Mouse (Mus musculus) stomach, embryonic 14.5 days (tissue): Measurements from ENCODE around the gene Kcnq5. TPM values are rescaled to one million over a fixed set of nuclear protein-coding genes. Genes with fewer than 3 reads are reported as not detected.

Experiments
- ATAC-seq: fragments of 200-750 bp; cut with Nextera tagmentation; 2 replicates; pipeline ENCODE4 v1.8.0; 2017; ENCODE audit warnings: low read depth, moderate TSS enrichment; ENCODE audit not compliant: insufficient number of reproducible peaks, insufficient read depth, low FRiP score
- H3K27ac ChIP-seq: fragments of 300-500 bp; sonication (generic); 2 replicates; pipeline ENCODE4 v1.5.1; 2014; ENCODE audit warnings: mild to moderate bottlenecking, low read length, moderate library complexity, mixed read lengths
- H3K27me3 ChIP-seq: fragments of 300-500 bp; sonication (generic); 2 replicates; pipeline ENCODE4 v1.6.1; 2014; ENCODE audit warnings: low read length, control low read depth, mixed read lengths; ENCODE audit not compliant: control insufficient read depth, insufficient read depth
- H3K36me3 ChIP-seq: fragments of 300-500 bp; sonication (generic); 2 replicates; pipeline ENCODE4 v1.6.1; 2014; ENCODE audit warnings: mild to moderate bottlenecking, control low read depth, low read length, moderate library complexity, mixed read lengths; ENCODE audit not compliant: control insufficient read depth, insufficient read depth
- H3K4me1 ChIP-seq: fragments of 300-500 bp; sonication (generic); 2 replicates; pipeline ENCODE4 v1.6.1; 2014; ENCODE audit warnings: low read length, control low read depth, mixed read lengths; ENCODE audit not compliant: control insufficient read depth, insufficient read depth
- H3K4me2 ChIP-seq: fragments of 300-500 bp; sonication (generic); replicated peaks from 2 replicates; pipeline ENCODE4 v1.6.1; 2014; ENCODE audit warnings: low read depth, low read length, control low read depth
- H3K4me3 ChIP-seq: fragments of 300-500 bp; sonication (generic); 2 replicates; pipeline ENCODE4 v1.5.1; 2014; ENCODE audit warnings: low read depth, low read length, control low read depth
- H3K9ac ChIP-seq: fragments of 300-500 bp; sonication (generic); replicated peaks from 2 replicates; pipeline ENCODE4 v1.6.1; 2014; ENCODE audit warnings: low read depth, mild to moderate bottlenecking, control low read depth, low read length, moderate library complexity, mixed read lengths
- H3K9me3 ChIP-seq: fragments of 300-500 bp; sonication (generic); 2 replicates; pipeline ENCODE4 v1.6.1; 2016; ENCODE audit warnings: low read depth, low read length, control low read depth; ENCODE audit not compliant: control insufficient read depth
- WGBS: fragments of 180-500 bp; shearing (Covaris S2); extraction: QIAGEN DNeasy Blood & Tissue Kit; methylation state at CpG from one replicate; pipeline ENCODE4 v1.1.7; 2014; 5-methylcytosine and 5-hydroxymethylcytosine counted together
- polyA plus RNA-seq: library from polyadenylated mRNA; unstranded; fragments of >200 nt; fragmentation: Nextera tagmentation; extraction: Ambion mirVana; gene quantifications from 2 replicates; pipeline ENCODE4 v1.2.1, GENCODE M21; 2014

Gene Kcnq5
- polyA plus RNA-seq, 1 experiment from 2014 or later: 3.0 TPM

DNA sequence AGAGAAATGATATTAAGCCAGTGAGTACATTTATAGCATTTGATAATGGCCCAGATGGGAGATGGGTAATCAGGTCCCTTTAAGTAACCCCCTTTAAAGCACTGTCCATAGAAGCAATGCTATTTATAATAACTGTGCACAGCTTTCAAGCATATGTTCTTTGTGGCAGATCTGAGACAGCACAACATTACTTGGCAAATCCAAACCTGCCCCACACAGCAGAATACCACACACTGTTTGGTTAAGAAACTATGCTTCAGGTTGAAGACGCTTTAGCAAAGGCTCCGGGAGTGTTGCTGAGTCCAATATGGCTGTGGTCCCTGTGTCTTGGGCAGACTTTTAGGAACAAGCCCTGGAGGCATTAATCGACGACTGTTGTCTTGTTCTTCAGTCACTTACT lies 495.3 kb downstream of the Kcnq5 start:
- 82% methylated on average over 4 of the region's 4 CpGs for WGBS
- no peak overlapping the region for H3K27ac ChIP-seq
- H3K36me3 ChIP-seq: no peaks in the 10 kb centered on the region
- H3K4me2 ChIP-seq: no peak overlapping the region
- H3K4me3 ChIP-seq: no peak overlapping the region
- no peaks in the 10 kb centered on the region for H3K27me3 ChIP-seq
- no peak overlapping the region for H3K9ac ChIP-seq
- H3K9me3 ChIP-seq: no peaks in the 10 kb centered on the region
- no peaks in the 10 kb centered on the region for H3K4me1 ChIP-seq
- no peak for ATAC-seq

DNA sequence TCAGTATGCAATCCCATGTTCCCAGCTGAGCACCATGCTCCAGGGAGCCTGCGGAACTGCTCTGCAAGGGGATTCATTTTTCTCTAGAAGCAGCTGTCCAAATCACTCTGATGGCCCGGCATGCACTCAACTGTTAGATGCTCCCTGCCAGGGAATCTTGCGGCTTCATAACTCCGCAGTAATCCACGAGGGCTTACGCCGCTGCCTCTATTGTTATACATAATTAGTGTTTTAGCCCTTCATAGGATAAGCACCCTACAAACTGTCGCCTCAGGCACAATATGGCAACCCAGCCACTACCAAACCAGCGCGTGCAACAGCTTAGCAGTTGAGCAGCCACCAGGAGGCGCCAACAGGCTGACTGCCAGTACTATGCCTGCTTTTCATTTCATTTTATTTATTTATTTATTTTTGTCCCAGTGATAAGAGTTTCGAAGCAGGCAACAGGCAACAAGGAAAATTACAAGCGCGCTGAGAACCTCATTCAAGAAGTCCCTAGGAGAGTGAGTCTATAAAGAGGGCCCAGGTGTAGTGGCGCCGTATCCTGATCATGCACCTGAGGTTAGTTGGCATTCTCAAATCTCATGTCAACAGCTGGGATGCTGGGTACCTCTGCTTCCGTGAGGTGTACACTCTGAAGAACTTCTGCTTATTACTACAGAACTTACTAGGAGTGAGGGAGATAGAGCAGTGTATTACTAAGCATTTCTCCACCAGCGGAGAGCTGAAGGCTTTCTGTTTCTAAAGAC lies 500.6 kb downstream of the Kcnq5 start:
- Histone ChIP-seq H3K4me2 (no peak overlapping the region), H3K9ac (no peak overlapping the region), H3K27ac (no peak overlapping the region), H3K27me3 (no peaks in the 10 kb centered on the region), H3K4me3 (no peak overlapping the region), H3K4me1 (no peaks in the 10 kb centered on the region), H3K36me3 (no peaks in the 10 kb centered on the region), H3K9me3 (no peaks in the 10 kb centered on the region)
- 69% methylated on average over 18 of the region's 18 CpGs for WGBS
- ATAC-seq: peak; percentile 37; the same call in 1 of the 2 replicates

DNA sequence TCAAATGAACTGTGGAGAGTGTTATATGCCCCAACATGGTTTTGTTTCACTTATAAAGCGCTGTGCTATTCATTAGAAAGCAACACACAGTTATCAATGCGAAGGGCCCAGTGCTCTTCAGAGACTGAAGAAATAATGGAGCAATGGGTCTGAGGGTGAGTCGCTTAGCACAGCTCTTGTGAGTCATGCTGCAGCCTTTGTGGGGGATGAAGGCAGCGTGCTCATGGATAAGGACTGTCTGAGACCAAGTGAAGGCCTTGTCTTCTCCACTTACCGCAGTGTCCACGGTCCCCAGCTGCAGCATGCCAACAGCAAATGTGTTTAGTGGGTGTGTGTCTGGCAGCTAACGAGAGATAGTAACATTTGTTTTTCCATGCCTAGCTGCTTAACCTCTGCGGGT lies 503.2 kb downstream of the Kcnq5 start:
- Histone ChIP-seq H3K36me3 (no peaks in the 10 kb centered on the region), H3K4me2 (no peak overlapping the region), H3K9me3 (no peaks in the 10 kb centered on the region), H3K4me1 (no peaks in the 10 kb centered on the region), H3K27me3 (no peaks in the 10 kb centered on the region), H3K9ac (no peak overlapping the region), H3K4me3 (no peak overlapping the region), H3K27ac (no peak overlapping the region)
- ATAC-seq: no peak
- 69% methylated on average over 8 of the region's 8 CpGs for whole genome bisulfite sequencing

DNA sequence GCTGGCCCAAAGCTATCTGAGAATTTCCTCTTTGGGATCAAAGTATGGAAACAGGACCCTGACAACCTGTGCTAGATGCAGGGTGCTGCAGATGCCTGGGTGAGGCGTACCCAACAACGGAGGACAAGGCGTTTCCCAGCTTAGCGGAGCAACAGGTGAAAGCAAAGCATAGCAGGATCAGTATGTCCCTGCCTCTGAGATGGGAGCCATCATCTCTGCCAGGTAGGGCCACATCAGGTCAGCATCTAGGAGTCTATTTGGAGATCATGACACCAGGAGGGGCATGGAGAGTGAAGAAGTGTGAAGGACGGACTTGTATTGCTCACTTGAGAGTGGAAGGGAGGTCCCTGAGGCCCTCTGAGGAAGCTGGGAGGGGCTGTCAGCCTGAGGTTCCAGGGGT lies 505.8 kb downstream of the Kcnq5 start:
- WGBS: 89% methylated on average over 5 of the region's 5 CpGs
- no peak overlapping the region for H3K4me2 ChIP-seq
- H3K27me3 ChIP-seq: no peaks in the 10 kb centered on the region
- H3K36me3 ChIP-seq: no peaks in the 10 kb centered on the region
- H3K9ac ChIP-seq: no peak overlapping the region
- H3K9me3 ChIP-seq: no peaks in the 10 kb centered on the region
- H3K4me3 ChIP-seq: no peak overlapping the region
- no peaks in the 10 kb centered on the region for H3K4me1 ChIP-seq
- H3K27ac ChIP-seq: no peak overlapping the region
- ATAC-seq: no peak

DNA sequence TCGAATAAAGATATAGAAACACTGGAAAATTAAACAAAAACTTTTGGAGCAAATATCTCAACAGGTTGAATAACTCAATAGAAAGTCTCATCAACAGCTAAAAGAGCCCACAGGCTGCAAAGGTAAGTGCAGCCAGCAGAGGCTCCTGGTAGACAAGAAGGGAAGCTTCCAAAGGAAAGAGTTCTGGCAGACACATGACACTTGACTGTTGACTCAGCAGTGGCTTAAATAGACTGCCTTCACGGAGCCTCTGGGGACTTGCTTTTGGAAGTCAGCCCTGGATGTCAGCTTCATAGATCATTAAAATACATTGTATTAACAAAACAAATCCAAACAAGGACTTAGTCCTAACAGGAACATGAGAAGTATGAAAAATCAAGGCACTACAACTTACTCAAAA lies 513.5 kb downstream of the Kcnq5 start:
- no peak for ATAC-seq
- no peak overlapping the region for H3K4me3 ChIP-seq
- H3K27me3 ChIP-seq: no peaks in the 10 kb centered on the region
- no peaks in the 10 kb centered on the region for H3K9me3 ChIP-seq
- no peak overlapping the region for H3K27ac ChIP-seq
- 38% methylated on average over 2 of the region's 2 CpGs for WGBS
- no peaks in the 10 kb centered on the region for H3K36me3 ChIP-seq
- no peak overlapping the region for H3K9ac ChIP-seq
- no peaks in the 10 kb centered on the region for H3K4me1 ChIP-seq
- no peak overlapping the region for H3K4me2 ChIP-seq

DNA sequence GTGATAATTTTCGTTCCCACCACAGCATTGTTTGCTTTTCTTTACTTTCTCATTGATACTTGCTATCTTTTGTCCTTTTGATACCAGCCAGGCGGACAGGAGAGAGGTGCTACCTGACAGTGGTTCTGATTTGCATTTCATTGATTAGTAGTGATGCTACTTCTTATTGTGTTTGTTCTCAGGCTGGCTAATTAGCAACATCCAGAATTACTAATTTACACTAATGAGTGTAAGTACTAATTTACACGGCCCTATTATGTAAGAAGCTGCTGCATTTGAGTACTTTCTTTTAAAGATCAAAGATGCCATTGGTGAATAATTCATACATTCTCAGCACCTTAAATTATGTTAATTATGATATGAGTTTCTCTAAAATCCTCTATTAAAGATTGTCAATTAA lies 525.0 kb downstream of the Kcnq5 start:
- 75% methylated on average over 3 of the region's 3 CpGs for WGBS
- H3K36me3 ChIP-seq: no peaks in the 10 kb centered on the region
- H3K4me1 ChIP-seq: no peaks in the 10 kb centered on the region
- H3K27ac ChIP-seq: no peak overlapping the region
- H3K27me3 ChIP-seq: no peaks in the 10 kb centered on the region
- no peak for ATAC-seq
- H3K4me2 ChIP-seq: no peak overlapping the region
- H3K9me3 ChIP-seq: no peaks in the 10 kb centered on the region
- H3K9ac ChIP-seq: no peak overlapping the region
- H3K4me3 ChIP-seq: no peak overlapping the region

DNA sequence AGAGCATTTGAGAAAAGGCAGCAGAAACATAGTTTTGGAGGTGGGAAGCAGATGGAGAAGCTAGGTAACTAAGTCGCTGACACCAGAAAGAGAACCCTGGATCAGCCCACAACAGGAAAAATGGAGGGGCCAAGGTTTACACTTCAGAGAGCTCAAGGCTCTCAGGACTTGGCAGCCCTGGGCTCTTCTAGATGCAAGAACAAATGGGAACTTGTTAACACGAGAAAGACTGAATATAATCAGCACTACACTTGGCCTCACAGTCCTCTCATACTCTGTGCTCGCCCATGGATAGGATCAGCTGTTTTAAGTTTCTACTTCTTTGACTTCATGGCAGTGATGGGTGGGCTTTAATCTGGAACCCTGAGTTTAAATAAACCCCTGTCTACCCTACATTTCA lies 526.9 kb downstream of the Kcnq5 start:
- no peak overlapping the region for H3K4me3 ChIP-seq
- H3K9ac ChIP-seq: no peak overlapping the region
- H3K4me1 ChIP-seq: no peaks in the 10 kb centered on the region
- H3K4me2 ChIP-seq: no peak overlapping the region
- H3K27ac ChIP-seq: no peak overlapping the region
- H3K27me3 ChIP-seq: no peaks in the 10 kb centered on the region
- no peaks in the 10 kb centered on the region for H3K9me3 ChIP-seq
- WGBS: 61% methylated on average over 3 of the region's 3 CpGs
- H3K36me3 ChIP-seq: no peaks in the 10 kb centered on the region
- no peak for ATAC-seq

DNA sequence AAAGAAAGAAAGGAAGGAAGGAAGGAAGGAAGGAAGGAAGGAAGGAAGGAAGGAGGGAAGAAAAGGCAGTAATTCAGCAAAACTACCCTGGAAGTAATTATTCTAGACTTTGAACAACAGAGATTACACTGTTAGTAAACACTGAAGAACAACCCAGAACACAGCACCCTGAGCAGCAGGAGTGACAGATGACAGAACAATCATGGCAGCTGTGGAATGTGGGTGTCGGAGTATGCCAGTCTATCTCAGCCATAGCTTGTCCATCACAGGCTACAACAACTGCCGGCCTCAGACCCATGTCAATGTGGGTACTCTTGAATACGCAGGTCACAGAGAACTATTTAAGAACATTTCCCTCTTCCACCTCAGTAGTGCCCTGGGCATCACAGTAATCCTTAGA lies 530.1 kb downstream of the Kcnq5 start:
- Histone ChIP-seq H3K9ac (no peak overlapping the region), H3K27me3 (no peaks in the 10 kb centered on the region), H3K9me3 (no peaks in the 10 kb centered on the region), H3K27ac (no peak overlapping the region), H3K4me2 (no peak overlapping the region), H3K4me3 (no peak overlapping the region), H3K4me1 (no peaks in the 10 kb centered on the region), H3K36me3 (no peaks in the 10 kb centered on the region)
- no peak for ATAC-seq
- WGBS: 92% methylated on average over 3 of the region's 3 CpGs

DNA sequence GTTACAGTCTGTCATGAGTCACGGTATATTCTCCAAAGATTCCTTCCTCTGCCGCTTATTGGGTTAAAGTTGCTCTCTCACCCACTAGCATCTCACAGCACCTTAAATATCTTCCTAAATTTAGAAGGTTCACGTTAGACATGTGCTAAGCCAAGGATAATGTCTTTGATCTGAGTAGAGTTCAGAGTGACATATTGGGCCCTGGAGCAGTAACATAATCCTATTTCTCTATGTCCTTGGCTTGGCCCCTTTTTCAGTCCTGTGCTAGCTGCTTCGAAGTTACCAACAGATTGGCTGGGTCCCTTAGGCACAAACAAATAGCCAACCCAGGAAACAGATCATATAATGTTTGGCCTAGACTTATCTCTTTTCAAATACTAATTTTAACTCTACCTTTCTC lies 533.7 kb downstream of the Kcnq5 start:
- Histone ChIP-seq H3K4me2 (no peak overlapping the region), H3K36me3 (no peaks in the 10 kb centered on the region), H3K4me3 (no peak overlapping the region), H3K4me1 (no peaks in the 10 kb centered on the region), H3K27me3 (no peaks in the 10 kb centered on the region), H3K9ac (no peak overlapping the region), H3K9me3 (no peaks in the 10 kb centered on the region), H3K27ac (no peak overlapping the region)
- ATAC-seq: no peak
- 81% methylated on average over 4 of the region's 4 CpGs for WGBS
